Mouse (Mus musculus) ES-Bruce4 (cell line): ENCODE measurements around the gene Ush2a.

Experiments used
- CTCF ChIP-seq: IDR thresholded peaks from one replicate; pipeline ENCODE4 v1.8.1; 2011; ENCODE audit warnings: low read depth, low read length
- POLR2A ChIP-seq: IDR thresholded peaks from one replicate; pipeline ENCODE4 v1.8.1; 2011; ENCODE audit warnings: low read length; ENCODE audit not compliant: insufficient read depth

DNA sequence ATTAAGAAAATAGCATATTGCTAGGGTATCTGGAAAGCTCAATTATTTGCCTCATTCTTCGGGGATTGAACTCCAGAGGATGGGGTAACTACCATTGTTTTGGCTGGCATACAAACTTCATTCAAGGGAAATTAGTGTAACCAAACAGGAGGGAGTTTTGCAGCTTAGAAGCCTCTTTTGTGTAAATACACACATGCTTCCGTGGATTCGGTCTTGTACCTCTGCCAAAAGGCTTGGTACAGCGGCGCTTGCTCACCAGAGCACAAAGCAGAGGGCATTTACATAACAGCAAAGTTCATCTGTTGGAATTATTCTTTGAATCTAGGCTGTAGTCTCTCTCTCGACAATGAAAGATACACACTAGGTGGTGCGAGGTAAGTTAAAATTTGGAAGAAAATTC, 467.4 kb downstream of the Ush2a start:
- TF ChIP-seq POLR2A (no peak), CTCF (no peak)
